Mouse (Mus musculus) frontal cortex, adult 2 months (tissue): ENCODE results near the gene March8. TPM values are rescaled to one million over a fixed set of nuclear protein-coding genes. Genes with fewer than 3 reads are reported as not detected.
A peak's percentile ranks its signal among the peaks of the same experiment; 100 is the strongest.

ENCODE experiments used
- DNase-seq, 2 experiments: peaks; one replicate each; pipeline ENCODE4 v3.0.0; 2022; ENCODE audit warnings: low spot score in 1 of 2; ENCODE audit errors: extremely low spot score in 1 of 2
- polyA plus RNA-seq: library from polyadenylated mRNA; depleted of rRNA; stranded (reverse); fragments of >200 nt; gene quantifications from 2 replicates; pipeline ENCODE4 v1.2.3, GENCODE M21; 2012

March8 gene
- polyA plus RNA-seq, 1 experiment = 54.7 TPM

DNA sequence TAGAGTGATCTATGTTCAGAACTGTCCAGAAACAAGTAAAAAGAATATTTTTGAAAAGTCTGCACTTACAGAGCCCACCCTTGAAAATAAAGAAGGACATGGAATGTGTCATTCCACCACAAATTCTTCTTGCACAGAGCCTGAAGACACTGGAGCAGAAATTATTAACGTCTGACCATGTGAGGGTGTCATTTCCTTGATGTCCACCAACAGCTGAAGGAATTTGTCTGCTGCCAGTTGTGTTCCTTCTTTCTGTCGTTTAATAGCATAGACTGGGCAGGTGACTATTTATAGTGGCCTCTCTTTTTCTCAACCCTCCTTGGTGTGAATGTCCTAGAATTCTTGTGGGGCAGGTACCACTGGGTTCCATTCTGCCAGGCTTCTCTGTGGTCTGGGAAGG, 68.3 kb downstream of the March8 start:
- no peak for DNase-seq

DNA sequence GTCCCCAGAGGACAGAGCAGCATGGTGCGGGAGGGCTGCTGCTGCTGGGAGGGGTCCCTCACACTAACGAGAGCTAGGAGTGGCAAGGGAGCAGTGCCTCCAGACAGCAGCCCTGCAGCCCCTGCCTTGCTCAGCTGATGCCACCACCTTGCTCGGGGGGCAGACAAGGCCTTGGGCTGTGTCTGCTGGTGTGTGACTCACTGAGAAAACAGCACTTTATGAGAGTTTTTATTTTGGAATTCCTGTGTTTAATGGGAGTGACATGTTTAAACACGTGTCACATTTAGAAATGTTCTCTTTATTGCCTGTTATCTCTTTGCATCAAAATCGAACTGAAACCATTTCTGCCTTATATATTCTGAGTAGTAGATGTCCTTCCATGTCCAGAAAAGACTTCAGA, 68.9 kb downstream of the March8 start:
- no peak for DNase-seq

DNA sequence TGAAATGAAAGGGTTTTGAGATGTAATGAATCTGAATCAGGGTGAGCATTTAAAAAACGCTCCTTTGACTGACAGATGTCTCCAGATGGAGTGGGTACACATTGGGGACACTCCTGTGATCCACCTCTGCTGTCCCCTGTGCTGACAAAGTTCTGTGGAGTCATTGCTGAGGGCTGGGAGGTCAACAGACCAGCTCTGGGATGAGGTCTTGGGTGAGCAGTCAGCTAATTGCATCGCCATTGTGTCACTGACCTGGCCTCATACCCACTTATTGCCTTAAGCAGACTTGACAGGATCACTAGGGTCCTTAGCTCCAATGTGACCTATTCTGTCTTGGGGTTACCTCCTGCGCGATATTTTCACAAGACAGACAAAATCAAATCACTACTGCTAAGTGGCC, 69.4 kb downstream of the March8 start:
- no peak for DNase-seq

DNA sequence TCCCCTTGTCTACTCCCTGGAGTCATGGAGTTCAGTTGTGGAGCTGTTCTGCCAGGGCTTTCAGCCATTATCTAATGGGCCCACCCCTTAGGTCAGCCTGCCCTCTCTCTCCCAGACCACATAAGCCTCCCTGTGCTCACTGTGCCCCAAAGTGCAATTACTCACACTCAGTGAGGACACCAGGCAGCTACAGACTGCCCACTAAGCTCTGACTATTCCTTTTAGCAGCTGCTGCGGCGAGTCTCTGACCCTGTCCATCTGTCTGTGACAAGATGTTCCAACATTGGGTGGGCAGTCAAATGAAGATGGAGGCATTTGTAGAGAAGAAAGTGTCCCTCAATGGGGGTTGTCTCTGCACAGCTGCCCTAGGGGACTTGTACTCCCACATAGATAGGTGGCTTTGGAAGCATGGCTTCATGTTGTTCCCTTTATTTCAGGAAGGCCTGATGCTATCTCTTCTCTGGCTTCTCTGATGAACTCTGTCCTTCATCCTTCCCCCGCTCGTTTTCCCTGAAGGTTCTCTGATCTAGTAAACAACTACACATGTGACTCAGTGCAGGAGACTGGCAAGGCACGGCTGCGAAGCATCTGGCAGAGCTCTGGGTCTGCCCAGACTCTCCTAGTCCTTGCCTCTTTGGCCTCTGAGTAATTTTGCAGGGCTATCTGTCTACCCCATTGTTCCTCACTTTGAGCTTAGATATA, 70.3 kb downstream of the March8 start:
- no peak for DNase-seq

DNA sequence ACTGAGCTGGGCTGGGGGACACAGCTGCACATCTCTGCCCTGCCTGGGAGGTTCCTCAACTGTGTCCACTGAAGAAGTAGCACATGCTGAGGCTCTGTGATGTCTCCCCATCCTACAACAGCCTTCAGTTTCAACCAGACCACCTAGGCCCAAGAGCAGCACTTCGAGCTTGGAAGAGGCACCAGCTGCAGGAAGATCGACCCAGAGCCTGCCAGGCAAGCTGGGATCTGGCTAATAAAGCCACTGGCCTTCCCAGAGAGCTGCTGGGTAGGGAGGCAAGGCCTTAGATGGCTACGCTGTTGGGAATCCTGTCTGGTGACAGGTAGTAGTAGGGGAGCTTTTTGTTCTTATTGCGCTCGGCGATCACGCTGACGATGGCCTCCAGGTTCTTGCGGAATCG, 72.6 kb downstream of the March8 start:
- no peak for DNase-seq

DNA sequence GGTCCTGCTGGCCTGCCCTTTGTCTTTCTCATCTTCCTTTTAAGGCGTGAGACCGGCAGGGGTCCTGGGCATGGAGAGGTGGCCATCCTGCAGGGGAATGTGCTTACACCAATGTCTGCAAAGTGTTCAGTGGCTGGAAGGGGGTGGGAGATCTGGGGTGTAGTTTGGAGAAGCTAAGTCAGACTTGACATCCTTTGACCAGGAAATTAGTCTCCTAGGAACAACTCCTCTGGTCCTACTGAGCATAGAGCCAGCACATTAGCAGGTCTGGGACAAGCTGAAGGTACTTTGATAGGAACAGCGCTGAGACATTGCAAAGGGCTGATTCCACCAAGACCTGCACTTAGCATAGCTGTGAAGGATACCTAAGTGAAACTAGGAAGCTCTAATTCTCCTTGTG, 73.9 kb downstream of the March8 start:
- DNase-seq = no peak

DNA sequence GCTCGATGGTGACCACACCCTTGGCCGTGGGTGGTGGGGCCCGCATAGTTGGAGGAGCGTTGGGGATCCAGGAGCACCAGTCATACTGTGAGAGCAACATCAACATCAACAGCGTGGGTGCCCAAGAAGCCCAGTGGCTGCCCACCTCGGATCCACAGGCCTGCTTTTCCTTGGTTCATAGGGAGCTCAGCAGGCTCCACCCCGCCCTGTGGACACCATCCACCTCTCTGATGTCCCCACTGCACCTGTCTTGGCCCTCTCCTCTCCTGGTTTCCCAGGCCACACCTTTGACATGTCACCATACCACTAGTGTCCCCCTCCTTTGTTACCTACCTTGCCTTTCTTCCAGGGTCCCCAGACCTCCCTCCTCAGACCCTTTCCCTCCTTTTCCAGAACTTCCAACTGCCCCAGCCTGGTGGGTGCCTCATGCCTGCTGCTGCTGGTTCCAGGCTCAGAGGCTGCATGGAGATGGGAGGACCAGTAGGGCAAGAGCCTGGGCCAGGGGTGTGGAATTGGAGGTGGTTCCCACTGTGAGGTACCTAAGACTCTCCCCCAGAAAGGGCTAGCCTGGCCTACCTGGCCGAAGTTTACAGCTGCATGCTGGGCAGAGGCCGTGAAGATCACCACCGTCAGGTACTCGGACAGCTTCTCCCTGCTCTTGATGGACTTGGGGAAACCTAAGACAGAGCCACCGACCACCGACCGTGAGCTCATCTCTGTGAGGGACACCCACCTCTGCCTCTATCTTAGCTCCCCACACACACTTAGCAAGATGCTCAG, 74.9 kb downstream of the March8 start:
- no peak for DNase-seq

DNA sequence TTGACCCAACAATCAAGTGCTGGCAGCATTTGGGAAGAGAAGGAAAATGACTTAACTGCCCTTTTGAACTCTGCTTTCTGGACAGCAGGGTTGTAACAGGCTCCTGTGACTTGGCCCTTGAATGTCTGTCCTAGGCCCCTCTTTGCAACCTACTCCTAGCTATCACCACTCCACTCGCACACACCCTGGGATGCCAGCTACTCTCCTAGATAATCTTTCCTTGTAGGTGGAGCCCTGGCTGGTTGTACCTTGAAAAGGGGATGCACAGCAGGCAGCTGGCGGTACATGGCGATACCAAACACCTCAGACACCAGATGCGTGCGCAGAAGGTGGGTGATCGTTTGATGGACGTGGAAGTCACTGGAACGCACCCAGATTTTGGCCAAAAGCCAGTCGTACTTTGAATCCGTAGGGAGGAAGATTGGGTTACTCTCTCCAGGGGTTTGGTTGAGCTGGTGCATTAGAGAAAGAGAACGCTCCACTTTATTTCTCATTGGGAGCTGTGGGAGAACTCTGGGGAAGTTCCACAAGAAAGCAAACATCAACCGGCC, 77.4 kb downstream of the March8 start:
- no peak for DNase-seq

DNA sequence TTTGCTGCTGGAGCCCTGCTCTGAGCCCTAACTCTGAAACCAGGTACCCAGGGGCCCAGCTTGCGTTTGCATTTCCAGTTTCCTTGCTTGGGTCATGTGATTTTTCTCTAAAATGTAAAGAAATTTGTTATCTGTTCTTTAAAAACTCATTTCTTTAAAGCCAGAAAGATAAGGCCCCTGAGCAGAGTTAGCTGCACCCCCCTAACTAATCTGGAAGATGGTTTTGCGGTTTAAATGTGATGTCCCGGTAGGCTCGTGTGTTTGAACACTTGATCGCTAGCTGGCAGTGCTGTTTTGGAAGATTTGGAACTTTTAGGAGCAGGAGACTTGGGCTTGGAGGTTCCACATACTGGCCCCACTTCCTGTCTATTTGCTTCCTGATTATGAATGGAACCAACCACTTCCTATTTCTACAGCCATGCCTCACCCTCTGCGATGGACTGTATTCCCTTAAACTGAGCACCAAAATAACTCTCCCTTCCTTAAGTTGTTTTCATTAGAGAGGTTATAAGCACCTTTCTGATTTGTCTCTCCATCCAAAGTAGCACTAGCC, 78.3 kb downstream of the March8 start:
- DNase-seq = no peak

DNA sequence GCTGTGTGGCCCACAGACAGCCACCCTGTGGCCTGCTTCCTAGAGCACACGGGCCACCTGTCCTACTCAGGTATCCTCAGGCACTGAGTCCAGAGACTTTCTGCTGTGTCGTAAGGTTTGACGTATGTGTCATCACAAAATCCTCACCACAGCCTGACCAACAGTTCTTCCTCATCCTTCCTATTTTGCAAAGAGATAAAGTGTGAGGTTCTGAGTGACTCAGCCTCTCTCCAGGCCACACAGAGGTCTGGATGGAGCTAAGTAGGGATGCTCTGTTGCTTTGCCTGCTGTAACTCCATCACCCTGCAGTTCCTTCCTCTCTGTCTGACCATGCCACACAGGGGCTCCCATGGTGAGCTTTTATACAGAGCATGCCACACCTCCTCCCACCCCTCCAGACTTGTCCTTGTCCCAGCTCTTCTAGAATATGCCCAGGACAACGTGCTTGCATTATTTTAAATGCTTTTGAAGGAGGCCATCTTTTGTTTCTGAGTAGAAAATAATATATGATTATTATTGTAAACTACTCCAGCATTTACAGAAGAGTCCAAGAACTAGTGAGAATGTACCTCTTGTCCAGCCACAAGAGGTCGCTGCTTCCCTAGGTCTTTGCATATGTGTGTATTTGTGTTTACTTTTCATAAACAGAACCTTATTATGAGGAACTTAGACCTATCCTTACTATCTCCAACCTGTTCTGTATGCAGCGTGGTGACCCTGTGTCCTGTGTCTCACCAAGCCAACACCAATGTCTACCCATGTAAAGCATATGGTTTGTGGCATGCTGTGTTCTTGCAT, 79.9 kb downstream of the March8 start:
- no peak for DNase-seq

DNA sequence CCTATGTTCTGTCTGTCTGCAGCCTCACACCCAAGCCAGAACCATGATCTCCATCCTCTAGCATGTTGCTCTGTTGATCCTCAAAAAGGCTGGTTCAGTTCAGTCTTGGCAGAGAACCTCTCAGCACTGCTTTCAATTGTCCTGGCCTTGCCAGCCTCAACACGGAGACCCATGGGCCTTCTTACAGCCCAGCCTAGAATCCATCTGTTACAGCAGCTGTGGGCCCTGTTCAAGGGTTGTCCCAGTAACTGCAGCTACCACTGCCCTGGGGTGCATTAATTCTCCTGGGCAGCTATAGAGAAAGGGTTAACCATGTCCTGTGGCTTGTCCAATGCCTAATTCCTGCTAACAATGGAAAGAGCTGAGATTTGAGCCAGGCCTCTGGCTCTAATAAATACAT, 80.7 kb downstream of the March8 start:
- DNase-seq = no peak

DNA sequence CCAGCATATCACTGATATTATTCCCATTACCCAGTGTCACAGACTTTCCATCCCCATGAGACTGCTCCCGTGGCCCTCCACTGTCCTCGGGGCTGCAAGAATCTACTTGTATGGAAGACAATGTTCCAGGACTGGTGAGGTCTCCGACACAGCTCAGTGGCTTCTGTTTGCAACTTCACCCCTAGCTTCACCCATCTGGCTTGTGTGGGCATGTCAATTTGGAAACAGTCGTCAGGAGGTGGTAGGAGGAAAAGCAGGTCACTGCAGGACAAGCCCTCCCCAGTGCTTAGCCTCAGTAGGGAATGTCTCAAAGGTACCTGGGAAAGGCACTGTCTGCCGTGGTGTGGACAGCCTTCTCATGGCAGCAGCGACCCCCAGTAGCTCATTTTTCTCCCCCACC, 81.9 kb downstream of the March8 start:
- no peak for DNase-seq

DNA sequence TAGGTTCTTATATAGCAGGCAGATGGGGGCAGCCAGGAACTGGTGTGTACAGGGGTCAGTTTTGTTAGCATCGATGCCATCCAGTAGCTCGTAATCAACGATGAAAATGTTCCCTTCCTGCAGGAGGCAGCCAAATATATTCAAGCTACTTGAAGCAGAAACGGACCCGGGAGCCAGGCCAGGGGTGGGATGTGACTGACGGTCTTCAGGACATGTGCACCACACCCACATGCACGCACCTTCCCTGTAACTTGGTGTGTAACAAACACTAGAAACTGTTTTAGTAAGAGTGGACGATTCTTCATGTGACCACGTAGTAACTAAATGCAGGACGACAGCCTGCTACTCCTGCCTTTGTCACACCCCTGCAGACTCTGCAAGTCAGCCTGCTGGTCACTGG, 82.4 kb downstream of the March8 start:
- no peak for DNase-seq

DNA sequence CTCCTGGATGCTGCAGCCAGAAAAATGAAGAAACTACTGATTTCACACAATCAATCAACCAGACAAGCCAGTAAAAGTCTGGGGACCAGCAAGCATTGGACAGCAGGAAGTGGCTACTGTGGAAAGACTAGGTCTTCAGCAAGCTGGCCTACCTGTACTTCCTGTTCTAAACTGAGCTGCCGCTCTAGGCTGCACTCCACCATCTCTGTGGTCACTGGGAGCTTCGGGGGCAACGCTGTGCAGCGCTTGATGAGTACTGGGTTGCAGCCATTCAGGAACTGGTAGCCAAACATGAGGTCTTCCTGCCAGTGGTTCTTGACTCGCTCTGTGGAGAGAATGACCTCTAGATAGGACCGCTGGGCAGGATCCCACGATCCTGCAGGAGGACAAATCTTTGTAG, 85.2 kb downstream of the March8 start:
- DNase-seq = no peak

DNA sequence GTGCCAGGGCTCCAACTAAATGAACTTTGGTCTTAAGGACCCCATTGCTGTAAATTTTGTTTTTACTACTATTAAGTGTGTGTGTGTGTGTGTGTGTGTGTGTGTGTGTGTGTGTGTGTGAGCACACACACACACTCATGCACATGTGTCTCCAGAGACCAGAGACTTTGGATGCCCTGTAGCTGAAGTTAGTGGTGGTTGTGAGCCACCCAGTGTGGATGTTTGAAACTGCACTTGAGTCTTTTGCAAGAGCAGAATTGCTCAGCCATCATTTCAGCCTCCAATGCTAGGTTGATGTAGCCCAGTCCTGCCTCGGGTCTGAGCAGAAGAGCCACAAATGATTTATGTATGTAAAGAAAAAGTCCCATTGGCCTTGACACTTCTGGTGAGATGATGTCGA, 85.8 kb downstream of the March8 start:
- peak in 1 of 2 experiments; percentile 68 for DNase-seq

DNA sequence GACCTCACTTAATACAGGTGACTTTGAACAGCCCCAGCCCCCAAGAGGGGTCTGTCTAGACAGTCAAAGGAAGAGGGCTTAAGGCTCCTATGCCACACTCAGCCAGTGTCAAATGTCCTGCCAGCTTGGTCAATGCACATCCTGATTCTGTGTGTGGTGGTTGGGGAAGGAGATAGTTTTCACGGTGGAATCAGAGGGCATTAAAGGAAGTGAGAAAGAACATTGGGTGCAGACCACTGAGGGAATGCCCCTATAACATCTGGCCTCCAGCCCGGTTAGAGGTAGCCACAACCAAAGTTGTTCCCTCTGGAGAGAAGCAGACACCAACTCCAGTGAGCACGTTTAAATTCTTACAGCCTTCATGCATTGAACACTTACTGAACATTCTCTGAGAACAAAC, 89.7 kb downstream of the March8 start:
- no peak for DNase-seq

DNA sequence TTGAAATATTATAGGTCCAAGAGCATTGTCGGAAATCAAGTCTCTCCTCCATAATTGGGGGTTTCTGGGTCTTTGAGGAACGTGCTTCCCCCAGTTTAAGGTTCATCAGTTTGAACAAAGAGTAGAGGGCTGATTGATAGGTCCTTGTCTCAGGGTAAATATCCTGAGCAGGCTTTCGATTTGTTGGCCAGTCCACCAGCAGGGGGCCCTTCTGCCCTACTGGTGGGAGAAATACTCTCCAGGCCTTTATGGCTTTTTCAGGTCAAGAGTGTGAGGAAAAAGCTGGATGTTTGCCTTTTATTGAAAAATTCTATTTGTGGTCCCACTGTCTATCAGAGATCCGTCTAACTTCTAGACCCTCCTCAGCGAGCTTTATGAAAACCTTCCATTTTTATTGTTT, 90.5 kb downstream of the March8 start:
- DNase-seq = no peak

DNA sequence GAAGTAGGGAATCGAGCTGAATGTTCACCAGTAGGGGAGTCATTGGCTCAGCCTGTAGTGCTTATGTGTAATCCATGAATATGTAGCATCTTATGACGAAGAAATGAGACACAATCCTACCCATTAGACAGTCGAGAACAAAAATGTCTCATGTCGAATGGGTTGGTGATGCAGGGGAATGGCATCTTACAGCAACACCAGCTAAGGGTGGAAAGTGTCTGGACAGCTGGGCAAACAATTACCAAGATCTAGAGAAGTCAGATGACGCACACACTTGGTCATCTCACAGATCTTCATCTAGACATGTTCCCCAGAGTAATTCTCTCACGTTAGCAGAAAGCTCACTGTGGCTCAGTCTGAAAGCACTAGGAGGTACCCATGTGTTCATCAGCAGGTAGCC, 101.0 kb downstream of the March8 start:
- no peak for DNase-seq

DNA sequence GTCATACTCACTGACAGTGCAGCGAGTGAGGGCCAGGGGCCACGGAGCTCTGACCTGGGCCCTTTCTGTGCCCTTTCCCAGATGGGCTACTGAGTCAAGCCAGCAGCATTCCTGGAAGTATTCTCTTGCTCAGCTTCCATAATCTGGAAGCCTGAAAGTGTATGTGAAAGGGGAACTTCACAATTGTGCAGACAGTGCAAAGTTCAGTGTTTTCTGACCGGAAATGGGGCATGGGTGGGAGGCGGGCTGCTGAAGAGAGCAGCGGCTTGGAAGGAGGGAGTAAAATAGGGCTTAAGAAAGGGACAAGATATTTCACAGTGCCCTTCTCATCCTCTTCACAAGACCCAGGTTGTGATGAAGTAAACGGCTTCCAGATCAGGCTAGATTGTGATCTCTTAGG, 101.7 kb downstream of the March8 start:
- DNase-seq = no peak

DNA sequence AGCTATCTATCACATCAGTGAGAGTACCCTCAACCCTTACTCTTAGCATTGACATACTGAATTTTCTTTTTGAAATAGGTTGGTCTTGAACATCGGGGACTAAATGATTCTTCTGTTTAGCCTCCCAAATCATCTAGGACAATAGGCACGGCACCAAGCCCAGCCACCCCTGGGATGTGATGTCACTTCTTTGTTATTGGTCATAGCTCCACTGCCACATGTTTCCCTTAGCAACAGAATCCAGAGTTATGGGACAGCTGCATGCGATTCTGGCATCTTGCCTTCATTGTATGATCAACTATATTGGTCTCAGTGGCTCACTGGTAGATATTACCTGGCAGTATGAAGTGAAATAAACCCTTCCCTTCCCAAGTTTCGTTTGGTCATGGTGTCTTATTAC, 102.6 kb downstream of the March8 start:
- DNase-seq = no peak

DNA sequence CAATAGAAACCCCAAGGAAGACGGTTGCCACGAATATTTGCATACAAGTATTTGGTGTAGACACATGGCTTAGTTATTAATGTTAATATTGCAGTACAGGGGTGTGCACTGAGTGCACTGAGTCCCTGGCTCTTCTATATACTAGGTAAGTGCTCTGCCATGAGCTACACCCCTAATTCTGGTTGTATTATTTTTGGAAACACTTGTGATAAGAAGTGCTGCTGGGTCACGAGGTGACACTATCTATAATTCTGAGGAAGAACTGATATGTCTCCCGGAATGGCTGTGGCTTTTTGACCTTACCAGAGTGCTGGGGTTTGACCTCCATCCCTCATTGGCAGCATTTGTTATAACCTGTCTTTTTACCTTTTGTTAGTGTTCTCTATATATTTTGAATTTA, 103.0 kb downstream of the March8 start:
- no peak for DNase-seq
